Mouse (Mus musculus) ES-Bruce4 (cell line): Measurements from ENCODE around the gene Cnnm3.

Source experiments
- CTCF ChIP-seq: IDR thresholded peaks from one replicate; pipeline ENCODE4 v1.8.1; 2011; ENCODE audit warnings: low read depth, low read length
- EP300 ChIP-seq: IDR thresholded peaks from 2 replicates; pipeline ENCODE4 v1.6.1; 2011; ENCODE audit warnings: low read depth, low read length; ENCODE audit not compliant: insufficient read depth
- POLR2A ChIP-seq: IDR thresholded peaks from one replicate; pipeline ENCODE4 v1.8.1; 2011; ENCODE audit warnings: low read length; ENCODE audit not compliant: insufficient read depth

DNA sequence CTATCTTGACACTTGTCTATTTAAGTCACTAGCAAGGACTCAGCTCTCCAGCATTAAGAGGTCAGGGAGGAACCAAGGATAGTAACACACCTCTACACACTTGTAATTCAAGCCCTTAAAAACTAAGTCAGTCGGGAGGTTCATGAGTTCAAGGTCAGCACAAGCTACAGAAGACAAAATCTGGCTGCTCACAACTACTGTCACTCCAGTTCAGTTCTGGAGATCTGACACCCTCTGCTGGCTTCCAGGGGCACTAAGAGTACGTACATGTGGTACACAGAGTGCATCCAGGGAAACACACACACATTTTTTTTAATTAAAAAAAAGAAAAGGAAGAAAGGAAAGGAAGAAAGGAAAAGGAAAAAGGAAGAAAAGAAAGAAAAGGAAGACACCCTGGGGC, 14.9 kb upstream of the Cnnm3 start:
- TF ChIP-seq CTCF (peak; percentile 5), POLR2A (no peak), EP300 (no peak)
